Mouse (Mus musculus) megakaryocyte, embryonic 14.5 days (primary cell): ENCODE results near the gene Alkbh3.

ENCODE experiments used
- FLI1 ChIP-seq: IDR thresholded peaks from 2 replicates; pipeline ENCODE4 v1.6.1; 2012; ENCODE audit warnings: low read length, inconsistent platforms, mixed read lengths
- GATA1 ChIP-seq: IDR thresholded peaks from 3 replicates; pipeline ENCODE4 v1.6.1; 2012; ENCODE audit warnings: mixed read lengths, low read length, inconsistent platforms, borderline replicate concordance

DNA sequence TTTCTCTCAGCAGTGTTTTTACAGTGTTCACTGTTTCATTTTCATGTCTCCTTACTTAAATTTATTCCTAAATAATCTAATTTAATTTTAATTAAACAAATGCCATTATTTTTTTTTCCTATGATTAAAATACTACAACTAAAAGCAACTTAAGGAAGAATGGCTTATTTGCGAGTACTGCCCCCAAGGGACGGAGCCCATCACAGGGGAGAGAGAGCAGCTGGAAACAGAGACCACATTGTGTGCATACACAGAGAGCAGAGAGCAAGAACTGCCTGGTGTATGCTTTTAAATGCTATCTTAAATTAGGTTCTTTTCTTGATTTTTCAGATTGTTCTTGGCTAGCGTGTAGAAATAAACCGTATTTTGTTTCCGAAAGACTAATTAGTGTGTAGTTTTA, 63.6 kb downstream of the Alkbh3 start:
- TF ChIP-seq GATA1 (no peak), FLI1 (no peak)
